Mouse (Mus musculus): ENCODE data around the gene Ttll10. TPM values are rescaled to one million over a fixed set of nuclear protein-coding genes. Genes with fewer than 3 reads are reported as not detected.

Ttll10 gene
- polyA plus RNA-seq, 1 experiment from 2014 or later = 4.6 TPM

DNA sequence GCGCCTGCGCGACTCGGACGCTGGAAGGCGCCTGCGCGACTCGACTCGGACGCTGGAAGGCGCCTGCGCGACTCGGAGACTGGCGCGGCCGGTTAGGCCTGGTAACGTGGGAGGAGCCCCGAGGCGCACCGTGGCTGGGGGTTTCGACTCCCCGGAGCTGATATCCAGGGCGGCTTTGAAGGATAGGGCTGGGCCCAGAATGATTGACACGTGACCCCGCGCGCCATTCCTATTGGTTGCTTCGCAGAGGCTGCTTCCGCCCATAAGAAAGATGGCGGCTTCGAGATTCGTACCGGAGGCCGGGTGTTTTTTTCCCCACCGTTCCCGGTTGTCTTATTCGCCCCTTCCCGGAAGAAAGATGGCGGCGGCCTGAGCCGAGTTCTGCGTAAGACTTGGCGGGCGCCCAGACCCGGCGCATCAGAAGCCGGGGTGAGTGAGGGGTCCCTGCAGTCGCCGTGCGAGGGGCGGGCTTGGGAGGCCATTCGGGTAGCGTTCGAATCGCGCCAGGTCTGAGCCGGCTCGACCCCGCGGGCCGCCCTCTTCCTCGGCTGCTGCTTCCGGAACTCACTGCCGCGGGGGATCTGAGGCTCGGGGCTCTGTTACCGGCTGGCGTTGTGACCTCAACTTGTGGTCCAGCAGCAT is 66.2 kb downstream of the Ttll10 start:
- ATAC-seq (ENCODE audit: insufficient read depth, low FRiP score) = peak; percentile 91
- H3K27ac ChIP-seq (ENCODE audit: low read length) = peak overlapping the region; percentile 97
- peaks cover 21% of the 10 kb centered on the region for H3K4me1 ChIP-seq (ENCODE audit: control insufficient read depth, insufficient read depth, low read length)
- H3K9me3 ChIP-seq (replicated peaks; ENCODE audit: control insufficient read depth, low read length) = no peaks in the 10 kb centered on the region
- H3K9ac ChIP-seq (ENCODE audit: low read length) = peak overlapping the region; percentile 94
- whole genome bisulfite sequencing = under 1% methylated on average over 70 of the region's 70 CpGs
- no peaks in the 10 kb centered on the region; the same call in none of the 2 replicates for H3K36me3 ChIP-seq (ENCODE audit: control insufficient read depth, insufficient read depth, low read length)
- peak overlapping the region; percentile 80 for H3K4me2 ChIP-seq (ENCODE audit: low read depth, low read length)
- no peaks in the 10 kb centered on the region for H3K27me3 ChIP-seq (ENCODE audit: control insufficient read depth, insufficient read depth, low read length)
- peak overlapping the region; percentile 95 for H3K4me3 ChIP-seq (replicated peaks; ENCODE audit: low read length)

DNA sequence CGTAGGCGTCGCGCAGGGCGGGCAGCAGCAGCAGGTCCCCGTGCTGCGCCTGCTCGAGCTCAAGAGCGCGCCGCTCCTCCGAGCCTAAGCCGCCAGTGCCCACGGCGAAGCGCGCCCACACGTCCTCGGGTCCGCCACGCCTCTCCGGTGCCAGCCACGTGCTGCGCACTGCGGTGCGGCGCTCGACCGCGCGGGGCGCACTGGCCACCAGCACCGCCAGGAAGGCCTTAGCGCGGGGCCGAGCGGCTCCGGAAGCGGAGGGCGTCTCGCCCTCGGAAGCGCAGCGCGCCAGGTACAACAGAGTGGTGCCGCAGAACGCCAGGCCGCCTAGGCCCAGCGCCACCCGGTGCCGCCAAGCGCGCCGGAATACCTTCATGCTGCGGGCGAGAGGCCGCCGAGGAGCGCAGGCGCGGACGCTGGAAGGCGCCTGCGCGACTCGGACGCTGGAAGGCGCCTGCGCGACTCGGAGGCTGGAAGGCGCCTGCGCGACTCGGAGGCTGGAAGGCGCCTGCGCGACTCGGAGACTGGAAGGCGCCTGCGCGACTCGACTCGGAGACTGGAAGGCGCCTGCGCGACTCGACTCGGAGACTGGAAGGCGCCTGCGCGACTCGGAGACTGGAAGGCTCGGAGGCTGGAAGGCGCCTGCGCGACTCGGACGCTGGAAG is 66.8 kb downstream of the Ttll10 start, which contains the start of the genes B3galt6 and Sdf4:
TSS of gene B3galt6 (minus strand) at position 409 of the 665 bp plus-strand sequence.
TSS of gene Sdf4 (plus strand) at position 632 of the 665 bp plus-strand sequence.
- peak; percentile 88 for ATAC-seq (ENCODE audit: insufficient read depth, low FRiP score)
- H3K9ac ChIP-seq (ENCODE audit: low read length) = peak within 1 kb of the TSS; percentile 94
- under 1% methylated on average over 99 of the region's 99 CpGs for WGBS
- H3K27me3 ChIP-seq (ENCODE audit: control insufficient read depth, insufficient read depth, low read length) = no peaks in the 10 kb centered on the region
- peak within 1 kb of the TSS; percentile 97 for H3K27ac ChIP-seq (ENCODE audit: low read length)
- peak within 1 kb of the TSS; percentile 95 for H3K4me3 ChIP-seq (replicated peaks; ENCODE audit: low read length)
- H3K4me1 ChIP-seq (ENCODE audit: control insufficient read depth, insufficient read depth, low read length) = peaks cover 21% of the 10 kb centered on the region
- no peaks in the 10 kb centered on the region; the same call in none of the 2 replicates for H3K36me3 ChIP-seq (ENCODE audit: control insufficient read depth, insufficient read depth, low read length)
- H3K4me2 ChIP-seq (ENCODE audit: low read depth, low read length) = peak within 1 kb of the TSS; percentile 94
- no peaks in the 10 kb centered on the region for H3K9me3 ChIP-seq (replicated peaks; ENCODE audit: control insufficient read depth, low read length)

DNA sequence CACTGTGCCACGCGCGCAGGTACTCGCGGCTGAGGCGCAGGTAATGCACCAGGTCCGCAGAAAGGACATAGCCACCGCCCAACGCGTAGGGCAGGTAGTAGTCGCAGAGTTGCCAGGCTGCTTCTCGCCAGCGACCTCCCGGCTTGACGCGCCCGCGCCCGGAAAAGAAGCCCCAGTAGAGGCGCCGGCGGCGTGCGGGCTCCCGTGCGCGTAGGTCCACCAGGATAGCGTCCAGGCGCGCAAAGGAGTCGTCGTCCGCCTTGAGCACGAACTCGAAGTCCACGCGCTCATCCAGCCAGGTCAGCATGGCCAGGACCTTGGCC is 67.3 kb downstream of the Ttll10 start:
- peak overlapping the region; percentile 94 for H3K4me2 ChIP-seq (ENCODE audit: low read depth, low read length)
- peak overlapping the region; percentile 96 for H3K27ac ChIP-seq (ENCODE audit: low read length)
- 19% methylated on average over 37 of the region's 37 CpGs for WGBS
- no peaks in the 10 kb centered on the region for H3K9me3 ChIP-seq (replicated peaks; ENCODE audit: control insufficient read depth, low read length)
- ATAC-seq (ENCODE audit: insufficient read depth, low FRiP score) = no peak
- no peaks in the 10 kb centered on the region for H3K27me3 ChIP-seq (ENCODE audit: control insufficient read depth, insufficient read depth, low read length)
- H3K4me1 ChIP-seq (ENCODE audit: control insufficient read depth, insufficient read depth, low read length) = peaks cover 21% of the 10 kb centered on the region
- peak overlapping the region; percentile 89 for H3K9ac ChIP-seq (ENCODE audit: low read length)
- no peaks in the 10 kb centered on the region; the same call in 1 of the 2 replicates for H3K36me3 ChIP-seq (ENCODE audit: control insufficient read depth, insufficient read depth, low read length)
- peak overlapping the region; percentile 69 for H3K4me3 ChIP-seq (replicated peaks; ENCODE audit: low read length)

DNA sequence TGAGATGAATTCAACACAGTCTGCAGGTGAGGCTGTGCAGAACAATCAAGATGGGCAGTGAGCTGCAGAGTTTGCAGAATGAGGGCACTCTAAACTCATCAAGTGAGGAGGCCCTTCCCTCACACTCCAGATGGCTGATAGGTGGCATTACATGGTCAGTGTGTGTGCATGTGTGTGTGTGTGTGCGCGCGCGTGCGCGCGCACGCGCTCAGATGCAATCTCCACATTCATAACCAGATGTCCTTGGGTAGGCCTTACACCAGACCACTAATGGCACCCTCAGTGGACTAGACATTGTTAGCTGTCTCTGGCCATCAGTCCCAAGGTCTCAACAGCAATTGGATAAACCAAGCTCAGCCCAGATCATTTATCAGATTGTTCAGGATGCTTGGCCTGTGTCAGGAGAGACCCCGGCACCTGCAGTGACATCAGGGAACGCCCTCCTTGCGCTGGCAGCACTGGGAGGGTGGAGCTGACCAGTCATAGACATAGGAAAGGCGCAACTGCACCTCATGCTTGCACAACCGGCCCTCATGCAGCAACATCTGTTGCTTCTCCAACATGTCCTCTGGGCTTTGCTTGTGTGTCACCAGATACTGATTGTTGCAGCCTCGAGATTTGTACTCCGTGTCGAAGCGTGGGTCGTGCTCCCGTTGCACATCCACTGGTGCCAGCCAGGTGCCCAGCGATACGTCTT is 67.9 kb downstream of the Ttll10 start:
- Histone ChIP-seq H3K9ac (ENCODE audit: low read length) (peak overlapping the region; percentile 89), H3K4me3 (replicated peaks; ENCODE audit: low read length) (peak overlapping the region; percentile 69), H3K9me3 (replicated peaks; ENCODE audit: control insufficient read depth, low read length) (no peaks in the 10 kb centered on the region), H3K27me3 (ENCODE audit: control insufficient read depth, insufficient read depth, low read length) (no peaks in the 10 kb centered on the region), H3K27ac (ENCODE audit: low read length) (peak overlapping the region; percentile 96; the same call in 1 of the 2 replicates), H3K4me2 (ENCODE audit: low read depth, low read length) (peak overlapping the region; percentile 94), H3K36me3 (ENCODE audit: control insufficient read depth, insufficient read depth, low read length) (no peaks in the 10 kb centered on the region; the same call in 1 of the 2 replicates), H3K4me1 (ENCODE audit: control insufficient read depth, insufficient read depth, low read length) (peaks cover 21% of the 10 kb centered on the region)
- WGBS = 84% methylated on average over 22 of the region's 22 CpGs
- no peak for ATAC-seq (ENCODE audit: insufficient read depth, low FRiP score)

MicroRNAs within 50 kb of the gene (microRNA counts, 519-probe panel; counts per million panel counts)
- microRNA mmu-miR-200a = 3,611 counts per million, percentile 83 among the panel's probes with 10 or more counts
- 4,022 counts per million, percentile 93 among the panel's probes with 10 or more counts for microRNA mmu-miR-200b
- 4,349 counts per million, percentile 96 among the panel's probes with 10 or more counts for microRNA mmu-miR-429

Small RNA genes lying within 50 kb of the gene (microRNA-seq; reads per million reads assigned to microRNA genes)
- gene Mir200a (2,140 reads per million, percentile 84 among the genes with 10 or more reads in this experiment), gene Mir200b (10,542 reads per million, percentile 95 among the genes with 10 or more reads in this experiment), gene Mir429 (34,012 reads per million, percentile 98 among the genes with 10 or more reads in this experiment)

Other genes starting within 250 kb of the Ttll10 start
- 173 and 181 TPM in 2 replicates for gene Ccnl2, start 246.9 kb downstream of the Ttll10 start, polyA plus RNA-seq (2015; fragmentation: Nextera tagmentation; extraction: Ambion mirVana)
- 135 and 158 TPM in 2 replicates for gene Aurkaip1, start 228.1 kb downstream of the Ttll10 start, polyA plus RNA-seq (2015; fragmentation: Nextera tagmentation; extraction: Ambion mirVana)
- 126 and 152 TPM in 2 replicates for gene Mxra8, start 219.7 kb downstream of the Ttll10 start, polyA plus RNA-seq (2015; fragmentation: Nextera tagmentation; extraction: Ambion mirVana)
- gene Dvl1, start 212.0 kb downstream of the Ttll10 start, polyA plus RNA-seq (2015; fragmentation: Nextera tagmentation; extraction: Ambion mirVana) = 5.0 and 5.3 TPM in 2 replicates
- 0.32 and 0.35 TPM in 2 replicates for gene Tas1r3, start 196.1 kb downstream of the Ttll10 start, polyA plus RNA-seq (2015; fragmentation: Nextera tagmentation; extraction: Ambion mirVana)
- gene Cptp, start 190.0 kb downstream of the Ttll10 start, polyA plus RNA-seq (2015; fragmentation: Nextera tagmentation; extraction: Ambion mirVana) = 19.4 and 23.0 TPM in 2 replicates
- gene Ints11, start 189.9 kb downstream of the Ttll10 start, polyA plus RNA-seq (2015; fragmentation: Nextera tagmentation; extraction: Ambion mirVana) = 61.2 and 63.9 TPM in 2 replicates
- 51.2 and 54.1 TPM in 2 replicates for gene Pusl1, start 167.6 kb downstream of the Ttll10 start, polyA plus RNA-seq (2015; fragmentation: Nextera tagmentation; extraction: Ambion mirVana)
- 18.0 and 24.0 TPM in 2 replicates for gene Acap3, start 167.6 kb downstream of the Ttll10 start, polyA plus RNA-seq (2015; fragmentation: Nextera tagmentation; extraction: Ambion mirVana)
- 71.6 and 74.5 TPM in 2 replicates for gene Ube2j2, start 115.6 kb downstream of the Ttll10 start, polyA plus RNA-seq (2015; fragmentation: Nextera tagmentation; extraction: Ambion mirVana)
- 32.0 and 37.6 TPM in 2 replicates for gene C1qtnf12, start 97.1 kb downstream of the Ttll10 start, polyA plus RNA-seq (2015; fragmentation: Nextera tagmentation; extraction: Ambion mirVana)
- 11.0 and 11.6 TPM in 2 replicates for gene B3galt6, start 66.8 kb downstream of the Ttll10 start, polyA plus RNA-seq (2015; fragmentation: Nextera tagmentation; extraction: Ambion mirVana)
- gene Sdf4, start 66.5 kb downstream of the Ttll10 start, polyA plus RNA-seq (2015; fragmentation: Nextera tagmentation; extraction: Ambion mirVana) = 165 and 166 TPM in 2 replicates
- gene Tnfrsf4, start 45.6 kb downstream of the Ttll10 start, polyA plus RNA-seq (2015; fragmentation: Nextera tagmentation; extraction: Ambion mirVana) = 0.30 and 0.87 TPM in 2 replicates
- 2.4 and 3.1 TPM in 2 replicates for gene Tnfrsf18, start 33.2 kb downstream of the Ttll10 start, polyA plus RNA-seq (2015; fragmentation: Nextera tagmentation; extraction: Ambion mirVana)
- 26.8 and 32.3 TPM in 2 replicates for gene 9430015G10Rik, start 50.6 kb upstream of the Ttll10 start, polyA plus RNA-seq (2015; fragmentation: Nextera tagmentation; extraction: Ambion mirVana)
- 1.1 and 1.9 TPM in 2 replicates for gene Rnf223, start 71.1 kb upstream of the Ttll10 start, polyA plus RNA-seq (2015; fragmentation: Nextera tagmentation; extraction: Ambion mirVana)
- 62.8 and 63.6 TPM in 2 replicates for gene Agrn, start 138.1 kb upstream of the Ttll10 start, polyA plus RNA-seq (2015; fragmentation: Nextera tagmentation; extraction: Ambion mirVana)
- gene Isg15, start 141.4 kb upstream of the Ttll10 start, polyA plus RNA-seq (2015; fragmentation: Nextera tagmentation; extraction: Ambion mirVana) = 1.4 and 2.3 TPM in 2 replicates
- 2.3 and 2.4 TPM in 2 replicates for gene AW011738, start 143.9 kb upstream of the Ttll10 start, polyA plus RNA-seq (2015; fragmentation: Nextera tagmentation; extraction: Ambion mirVana)
- 3.6 and 5.4 TPM in 2 replicates for gene Perm1, start 156.5 kb upstream of the Ttll10 start, polyA plus RNA-seq (2015; fragmentation: Nextera tagmentation; extraction: Ambion mirVana)
- gene Plekhn1, start 175.4 kb upstream of the Ttll10 start, polyA plus RNA-seq (2015; fragmentation: Nextera tagmentation; extraction: Ambion mirVana) = 27.7 and 36.6 TPM in 2 replicates
- gene Noc2l, start 176.6 kb upstream of the Ttll10 start, polyA plus RNA-seq (2015; fragmentation: Nextera tagmentation; extraction: Ambion mirVana) = 53.6 and 56.3 TPM in 2 replicates
- gene Samd11, start 196.2 kb upstream of the Ttll10 start, polyA plus RNA-seq (2015; fragmentation: Nextera tagmentation; extraction: Ambion mirVana) = 1.3 and 1.4 TPM in 2 replicates